Mouse (Mus musculus) forebrain, embryonic 13.5 days (tissue): ENCODE measurements around the gene Clec11a. TPM values are rescaled to one million over a fixed set of nuclear protein-coding genes. Genes with fewer than 3 reads are reported as not detected.

Experiments used
- ATAC-seq: fragments of 200-750 bp; cut with Nextera tagmentation; 2 replicates; pipeline ENCODE4 v1.8.0; 2017
- H3K27ac ChIP-seq: fragments of 300-500 bp; sonication (generic); 2 replicates; pipeline ENCODE4 v1.5.1; 2015; ENCODE audit warnings: inconsistent platforms, mild to moderate bottlenecking, moderate library complexity
- H3K27me3 ChIP-seq: fragments of 300-500 bp; sonication (generic); 2 replicates; pipeline ENCODE4 v1.6.1; 2015; ENCODE audit warnings: mild to moderate bottlenecking, inconsistent platforms
- H3K36me3 ChIP-seq: fragments of 300-500 bp; sonication (generic); 2 replicates; pipeline ENCODE4 v1.6.1; 2015; ENCODE audit warnings: mild to moderate bottlenecking, inconsistent platforms; ENCODE audit not compliant: poor library complexity, severe bottlenecking
- H3K4me1 ChIP-seq: fragments of 300-500 bp; sonication (generic); 2 replicates; pipeline ENCODE4 v1.6.1; 2015; ENCODE audit warnings: inconsistent platforms
- H3K4me2 ChIP-seq: fragments of 300-500 bp; sonication (generic); 2 replicates; pipeline ENCODE4 v1.6.1; 2015; ENCODE audit warnings: inconsistent platforms, mild to moderate bottlenecking, moderate library complexity
- H3K4me3 ChIP-seq: fragments of 300-500 bp; sonication (generic); 2 replicates; pipeline ENCODE4 v1.5.1; 2015; ENCODE audit warnings: mild to moderate bottlenecking, inconsistent platforms
- H3K9ac ChIP-seq: fragments of 300-500 bp; sonication (generic); 2 replicates; pipeline ENCODE4 v1.6.1; 2015; ENCODE audit warnings: mild to moderate bottlenecking, inconsistent platforms
- H3K9me3 ChIP-seq: fragments of 300-500 bp; sonication (generic); replicated peaks from 2 replicates; pipeline ENCODE4 v1.6.1; 2016; ENCODE audit warnings: inconsistent platforms
- WGBS: fragments of 180-500 bp; shearing (Covaris S2); methylation state at CpG from one replicate; pipeline ENCODE4 v1.1.7; 2015; 5-methylcytosine and 5-hydroxymethylcytosine counted together
- polyA plus RNA-seq: library from polyadenylated mRNA; unstranded; fragments of >200 nt; fragmentation: Nextera tagmentation; extraction: Ambion mirVana; gene quantifications from 2 replicates; pipeline ENCODE4 v1.2.1, GENCODE M21; 2015

Gene Clec11a
- polyA plus RNA-seq, 1 experiment from 2014 or later = 3.0 TPM

DNA sequence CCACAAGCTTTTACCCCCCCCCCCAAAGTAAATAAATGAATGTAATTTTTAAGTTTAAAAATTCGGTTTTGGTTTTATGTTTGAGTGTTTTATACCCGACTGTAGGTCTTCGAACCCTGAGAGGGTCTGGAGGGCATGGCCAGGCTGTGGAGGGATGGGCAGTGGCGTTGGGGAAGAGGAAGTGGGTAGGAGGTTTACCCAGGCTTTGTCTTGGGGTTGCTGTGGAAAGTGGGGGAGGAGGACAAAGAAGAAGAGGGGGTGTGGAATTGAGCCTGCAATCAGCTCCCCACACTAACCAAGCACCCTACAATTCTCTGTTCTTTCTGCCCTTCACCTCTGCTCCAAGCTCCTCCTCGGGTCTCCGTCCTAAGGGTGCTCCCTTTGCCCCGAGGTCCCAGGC lies 34.2 kb downstream of the Clec11a start:
- Histone ChIP-seq H3K4me3 (no peak overlapping the region), H3K4me1 (no peaks in the 10 kb centered on the region), H3K27me3 (peaks cover 13% of the 10 kb centered on the region; the same call in 1 of the 2 replicates), H3K36me3 (no peaks in the 10 kb centered on the region), H3K9ac (no peak overlapping the region), H3K9me3 (no peaks in the 10 kb centered on the region), H3K27ac (no peak overlapping the region), H3K4me2 (no peak overlapping the region)
- no peak for ATAC-seq
- 89% methylated on average over 7 of the region's 7 CpGs for WGBS

- H3K9ac ChIP-seq = no peak overlapping the region
- WGBS = 77% methylated on average over 2 of the region's 2 CpGs
- 0 out of 2 replicates have a peak, but pooled peaks have one; percentile 36 for ATAC-seq
- H3K4me2 ChIP-seq = no peak overlapping the region
- H3K27ac ChIP-seq = no peak overlapping the region
- H3K4me1 ChIP-seq = no peaks in the 10 kb centered on the region
- peaks cover 13% of the 10 kb centered on the region; the same call in 1 of the 2 replicates for H3K27me3 ChIP-seq
- no peaks in the 10 kb centered on the region for H3K9me3 ChIP-seq
- H3K4me3 ChIP-seq = no peak overlapping the region
- H3K36me3 ChIP-seq = no peaks in the 10 kb centered on the region
Observed at GRCm38 (mm10) chr7:44271309-44271708, 35.4 kb downstream of the Clec11a start.

DNA sequence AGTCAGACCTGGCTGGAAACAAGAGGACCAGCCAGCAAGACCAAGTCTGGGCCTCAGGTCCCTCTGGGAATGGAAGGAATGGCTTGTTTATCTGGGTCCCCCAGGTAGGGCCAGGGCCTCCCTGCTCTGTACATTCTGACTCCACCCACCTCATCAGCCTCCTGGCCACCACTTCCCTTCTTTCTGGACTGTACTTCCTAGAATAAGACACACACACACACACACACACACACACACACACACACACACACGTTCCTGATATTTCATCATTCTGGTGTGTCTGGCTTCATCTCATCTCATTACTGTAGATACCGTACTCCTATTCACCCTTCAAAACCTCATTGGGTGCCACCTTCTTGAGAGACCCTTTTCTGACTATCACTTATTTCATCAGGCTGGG lies 37.3 kb downstream of the Clec11a start:
- H3K9ac ChIP-seq = no peak overlapping the region
- no peaks in the 10 kb centered on the region for H3K36me3 ChIP-seq
- H3K4me3 ChIP-seq = no peak overlapping the region
- ATAC-seq = no peak
- no peak overlapping the region for H3K4me2 ChIP-seq
- WGBS = 90% methylated on average over 2 of the region's 2 CpGs
- H3K4me1 ChIP-seq = no peaks in the 10 kb centered on the region
- H3K27me3 ChIP-seq = peaks cover 10% of the 10 kb centered on the region; the same call in 1 of the 2 replicates
- H3K27ac ChIP-seq = no peak overlapping the region
- no peaks in the 10 kb centered on the region for H3K9me3 ChIP-seq

DNA sequence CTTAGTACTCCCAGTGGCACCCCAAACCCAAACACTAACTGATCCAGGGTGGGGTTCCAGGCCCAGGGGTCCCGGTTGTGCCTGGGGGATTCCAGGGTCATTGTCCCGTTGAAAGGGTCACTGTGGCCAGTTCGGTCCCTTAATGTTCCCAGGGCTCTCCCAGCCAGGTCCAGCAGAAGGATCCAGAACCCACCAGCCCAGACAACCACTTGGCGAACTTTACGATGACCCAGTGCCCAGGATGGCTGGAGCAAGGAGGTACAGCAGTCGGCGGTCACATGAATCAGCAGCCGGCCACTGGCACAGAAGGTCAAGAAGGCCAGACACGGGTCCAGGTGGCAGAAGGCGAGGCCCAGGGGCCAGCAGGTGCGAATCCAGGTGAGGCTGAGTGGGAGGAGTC lies 38.6 kb downstream of the Clec11a start:
- WGBS = 81% methylated on average over 11 of the region's 11 CpGs
- Histone ChIP-seq H3K4me1 (peaks cover 3% of the 10 kb centered on the region; the same call in 1 of the 2 replicates), H3K4me2 (no peak overlapping the region), H3K9ac (no peak overlapping the region), H3K27ac (no peak overlapping the region), H3K27me3 (peaks cover 4% of the 10 kb centered on the region; the same call in 1 of the 2 replicates), H3K4me3 (no peak overlapping the region), H3K9me3 (no peaks in the 10 kb centered on the region), H3K36me3 (no peaks in the 10 kb centered on the region)
- no peak for ATAC-seq

- Histone ChIP-seq H3K4me2 (peak overlapping the region; percentile 58), H3K27ac (no peak overlapping the region), H3K9me3 (no peaks in the 10 kb centered on the region), H3K9ac (peak overlapping the region; percentile 45), H3K4me3 (peak overlapping the region; percentile 31), H3K36me3 (no peaks in the 10 kb centered on the region), H3K27me3 (peaks cover 4% of the 10 kb centered on the region; the same call in 1 of the 2 replicates), H3K4me1 (peaks cover 6% of the 10 kb centered on the region; the same call in 1 of the 2 replicates)
- peak; percentile 82 for ATAC-seq
- WGBS = 1% methylated on average over 34 of the region's 34 CpGs
Observed at GRCm38 (mm10) chr7:44262791-44263643, 43.7 kb downstream of the Clec11a start.

DNA sequence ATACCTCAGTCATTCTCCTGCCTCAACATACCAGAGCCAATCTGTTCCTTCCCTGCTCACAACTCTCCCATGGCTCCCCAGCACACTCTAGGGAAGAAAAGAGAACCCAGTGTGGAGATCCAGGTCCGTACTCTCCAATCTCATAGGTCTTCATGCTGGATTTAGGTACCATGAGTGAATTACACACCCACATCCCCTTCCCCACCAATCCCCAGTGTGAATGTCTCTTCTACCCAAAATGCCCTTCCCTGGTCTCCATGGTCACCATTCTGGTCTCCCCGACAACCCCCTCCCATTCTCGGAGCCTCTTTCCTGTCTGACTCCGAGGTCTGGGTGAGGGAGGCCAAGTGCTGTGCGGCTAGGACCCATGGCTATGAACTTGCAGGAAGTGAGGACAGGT lies 45.6 kb downstream of the Clec11a start, which contains the start of gene Gm15517:
Gm15517 (plus strand) TSS at position 301 of the 400 bp plus-strand sequence.
- Histone ChIP-seq H3K27ac (no peak within 1 kb of the TSS), H3K36me3 (no peaks in the 10 kb centered on the region), H3K4me2 (no peak within 1 kb of the TSS), H3K9me3 (no peaks in the 10 kb centered on the region), H3K9ac (no peak within 1 kb of the TSS), H3K27me3 (peaks cover 4% of the 10 kb centered on the region; the same call in 1 of the 2 replicates), H3K4me1 (peaks cover 6% of the 10 kb centered on the region; the same call in 1 of the 2 replicates), H3K4me3 (no peak within 1 kb of the TSS)
- ATAC-seq = no peak
- 58% methylated on average over 5 of the region's 5 CpGs for WGBS

DNA sequence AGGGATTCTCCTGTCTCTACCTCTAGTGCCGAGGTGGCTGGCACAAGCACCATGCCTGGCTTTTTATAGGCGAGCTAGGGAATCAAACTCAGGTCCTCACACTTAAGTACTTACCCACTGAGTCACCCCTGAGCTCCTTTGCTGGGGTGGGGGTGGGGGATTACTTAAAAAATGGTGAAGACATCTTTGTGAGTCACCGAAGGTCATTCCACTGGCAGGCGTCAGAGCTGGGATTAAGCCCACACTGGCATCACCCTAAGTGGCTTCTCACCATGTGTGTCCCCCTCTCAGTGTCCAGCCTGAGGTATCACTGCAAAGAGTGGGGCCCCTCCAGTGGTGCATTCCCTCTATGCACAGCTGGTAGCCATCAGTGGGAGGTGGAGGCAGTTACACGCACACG lies 46.3 kb downstream of the Clec11a start:
- H3K27ac ChIP-seq = no peak overlapping the region
- WGBS = 74% methylated on average over 6 of the region's 6 CpGs
- no peak for ATAC-seq
- H3K4me1 ChIP-seq = peaks cover 6% of the 10 kb centered on the region; the same call in 1 of the 2 replicates
- peaks cover 4% of the 10 kb centered on the region; the same call in 1 of the 2 replicates for H3K27me3 ChIP-seq
- no peaks in the 10 kb centered on the region for H3K9me3 ChIP-seq
- H3K4me3 ChIP-seq = no peak overlapping the region
- no peak overlapping the region for H3K9ac ChIP-seq
- H3K36me3 ChIP-seq = 0 out of 2 replicates have a peak, but pooled peaks cover under 1% of the 10 kb centered on the region
- H3K4me2 ChIP-seq = no peak overlapping the region

DNA sequence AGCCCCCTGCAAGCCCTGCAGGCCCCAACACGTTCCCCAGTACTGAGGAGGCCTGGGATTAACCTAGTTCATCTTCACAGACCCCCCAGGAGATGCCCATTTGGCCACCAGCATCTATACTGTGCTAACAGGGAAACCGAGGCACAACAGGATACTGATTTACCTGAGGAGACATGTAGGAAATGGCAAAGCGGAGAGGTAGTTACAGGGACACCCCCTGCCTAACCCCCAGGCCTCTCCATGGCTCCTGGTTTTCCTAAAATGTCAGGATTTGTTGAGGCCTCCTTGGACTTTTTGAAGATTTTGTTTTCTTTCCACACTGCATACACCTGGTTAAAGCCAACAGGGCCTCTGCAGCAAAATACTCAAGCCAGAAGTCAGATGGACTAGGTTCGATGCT lies 49.4 kb downstream of the Clec11a start, which contains the start of gene Acp4:
Acp4 (minus strand) TSS at position 101 of the 400 bp plus-strand sequence.
- no peak for ATAC-seq
- Histone ChIP-seq H3K36me3 (peaks cover 32% of the 10 kb centered on the region), H3K9ac (no peak within 1 kb of the TSS), H3K9me3 (no peaks in the 10 kb centered on the region), H3K4me1 (peaks cover 3% of the 10 kb centered on the region; the same call in 1 of the 2 replicates), H3K27me3 (peaks cover 4% of the 10 kb centered on the region; the same call in 1 of the 2 replicates), H3K4me3 (no peak within 1 kb of the TSS), H3K27ac (no peak within 1 kb of the TSS), H3K4me2 (no peak within 1 kb of the TSS)
- 83% methylated on average over 4 of the region's 4 CpGs for WGBS

DNA sequence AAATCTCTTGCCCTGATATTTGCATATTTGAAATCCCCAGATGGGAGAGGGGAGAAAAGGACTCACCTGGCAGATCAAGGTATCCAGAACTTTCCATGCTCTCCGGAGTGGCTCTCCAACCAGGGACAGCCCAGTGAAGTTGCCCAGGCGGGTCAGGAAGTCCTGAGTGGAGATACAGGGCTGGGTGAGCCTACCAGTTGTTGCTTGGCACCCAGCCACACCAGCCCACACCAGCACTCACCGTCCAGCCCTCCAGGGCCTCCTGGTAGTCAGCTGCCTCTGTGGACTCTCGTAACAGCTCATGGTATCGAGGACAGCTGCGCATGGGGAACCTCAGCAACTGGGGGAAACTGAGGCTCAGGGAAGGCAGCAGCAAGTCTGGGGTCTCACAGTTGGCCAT lies 51.8 kb downstream of the Clec11a start:
- no peaks in the 10 kb centered on the region for H3K9me3 ChIP-seq
- no peak overlapping the region for H3K27ac ChIP-seq
- no peak overlapping the region for H3K4me3 ChIP-seq
- H3K36me3 ChIP-seq = peaks cover 52% of the 10 kb centered on the region
- H3K27me3 ChIP-seq = no peaks in the 10 kb centered on the region
- no peak for ATAC-seq
- no peak overlapping the region for H3K9ac ChIP-seq
- H3K4me2 ChIP-seq = no peak overlapping the region
- peaks cover 8% of the 10 kb centered on the region for H3K4me1 ChIP-seq
- 85% methylated on average over 6 of the region's 6 CpGs for WGBS

GRCm38 (mm10) chr7:44253023-44253616 lies 53.6 kb downstream of the Clec11a start:
- WGBS = 69% methylated on average over 15 of the region's 15 CpGs
- H3K9me3 ChIP-seq = no peaks in the 10 kb centered on the region
- H3K9ac ChIP-seq = no peak overlapping the region
- no peaks in the 10 kb centered on the region for H3K27me3 ChIP-seq
- no peak overlapping the region for H3K4me3 ChIP-seq
- H3K36me3 ChIP-seq = peaks cover 69% of the 10 kb centered on the region
- H3K4me2 ChIP-seq = no peak overlapping the region
- peaks cover 25% of the 10 kb centered on the region for H3K4me1 ChIP-seq
- ATAC-seq = no peak
- H3K27ac ChIP-seq = no peak overlapping the region
